Mouse (Mus musculus) MEL (cell line): ENCODE results near the gene Fancc. TPM values are rescaled to one million over a fixed set of nuclear protein-coding genes. Genes with fewer than 3 reads are reported as not detected.

Experiments used
- DNase-seq: peaks from one replicate; pipeline ENCODE4 v3.0.0; 2011; ENCODE audit warnings: low read depth, low spot score
- H3K27ac ChIP-seq: 2 replicates; pipeline ENCODE4 v1.5.1; 2012; ENCODE audit warnings: low read depth, mild to moderate bottlenecking, control low read depth, low read length, moderate library complexity; ENCODE audit not compliant: control insufficient read depth
- H3K27me3 ChIP-seq, 2 experiments: fragments of 150-350 bp in 1 of 2; sonication (generic) in 1 of 2; 2 replicates each; pipeline ENCODE4 v1.6.1; 2012; ENCODE audit warnings: low read length in 2 of 2, mild to moderate bottlenecking in 2 of 2, improper control_type of control experiment in 1 of 2, moderate library complexity in 1 of 2; ENCODE audit not compliant: insufficient read depth in 2 of 2, control insufficient read depth in 1 of 2
- H3K36me3 ChIP-seq, 2 experiments: 2 replicates each; pipeline ENCODE4 v1.6.1; 2012 to 2014; ENCODE audit warnings: low read length in 2 of 2, improper control_type of control experiment in 1 of 2, inconsistent platforms in 1 of 2, mild to moderate bottlenecking in 1 of 2; ENCODE audit not compliant: insufficient read depth in 2 of 2, control insufficient read depth in 1 of 2
- H3K4me1 ChIP-seq, 2 experiments: fragments of 150-350 bp in 1 of 2; sonication (generic) in 1 of 2; 2 replicates each; pipeline ENCODE4 v1.6.1; 2012; ENCODE audit warnings: low read length in 2 of 2, improper control_type of control experiment in 1 of 2, mild to moderate bottlenecking in 1 of 2; ENCODE audit not compliant: insufficient read depth in 2 of 2, control insufficient read depth in 1 of 2
- H3K4me3 ChIP-seq, 2 experiments: fragments of 150-350 bp in 1 of 2; sonication (generic) in 1 of 2; 2 replicates each; pipeline ENCODE4 v1.5.1; 2012; ENCODE audit warnings: low read depth in 2 of 2, low read length in 2 of 2, mild to moderate bottlenecking in 2 of 2, moderate library complexity in 2 of 2, control low read depth in 1 of 2, improper control_type of control experiment in 1 of 2; ENCODE audit not compliant: control insufficient read depth in 1 of 2, insufficient read depth in 1 of 2
- H3K79me2 ChIP-seq: 2 replicates; pipeline ENCODE4 v1.6.1; 2012; ENCODE audit warnings: mild to moderate bottlenecking, low read length, moderate library complexity; ENCODE audit not compliant: control insufficient read depth, poor library complexity, insufficient read depth
- H3K9ac ChIP-seq: 2 replicates; pipeline ENCODE4 v1.6.1; 2012; ENCODE audit warnings: low read depth, mild to moderate bottlenecking, control low read depth, low read length, moderate library complexity; ENCODE audit not compliant: control insufficient read depth, poor library complexity, severe bottlenecking
- H3K9me3 ChIP-seq: fragments of 150-350 bp; sonication (generic); replicated peaks from 2 replicates; pipeline ENCODE4 v1.6.1; 2012; ENCODE audit warnings: mild to moderate bottlenecking, low read length, improper control_type of control experiment, moderate library complexity; ENCODE audit not compliant: insufficient read depth
- BHLHE40 ChIP-seq: IDR thresholded peaks from 2 replicates; pipeline ENCODE4 v1.6.1; 2012; ENCODE audit warnings: low read depth, mild to moderate bottlenecking, inconsistent platforms, low read length, improper control_type of control experiment, borderline replicate concordance
- CHD2 ChIP-seq: IDR thresholded peaks from 2 replicates; pipeline ENCODE4 v1.6.1; 2011; ENCODE audit warnings: low read length, improper control_type of control experiment
- E2F4 ChIP-seq: IDR thresholded peaks from 2 replicates; pipeline ENCODE4 v1.6.1; 2011; ENCODE audit warnings: low read depth, low read length, improper control_type of control experiment, borderline replicate concordance
- EP300 ChIP-seq, 2 experiments: IDR thresholded peaks; 2 replicates each; pipeline ENCODE4 v1.6.1; 2011; ENCODE audit warnings: improper control_type of control experiment in 2 of 2, low read length in 2 of 2, low read depth in 1 of 2, mild to moderate bottlenecking in 1 of 2
- GABPA ChIP-seq: IDR thresholded peaks from 2 replicates; pipeline ENCODE4 v1.6.1; 2012; ENCODE audit warnings: low read depth, mild to moderate bottlenecking, inconsistent platforms, low read length, improper control_type of control experiment, moderate library complexity
- JUND ChIP-seq: IDR thresholded peaks from 2 replicates; pipeline ENCODE4 v1.6.1; 2011; ENCODE audit warnings: low read depth, mild to moderate bottlenecking, improper control_type of control experiment, low read length
- MAFK ChIP-seq: IDR thresholded peaks from 2 replicates; pipeline ENCODE4 v1.6.1; 2011; ENCODE audit warnings: low read depth, mild to moderate bottlenecking, low read length, improper control_type of control experiment, borderline replicate concordance
- MAX ChIP-seq: IDR thresholded peaks from 2 replicates; pipeline ENCODE4 v1.6.1; 2011; ENCODE audit warnings: low read length, improper control_type of control experiment
- MAZ ChIP-seq: IDR thresholded peaks from 2 replicates; pipeline ENCODE4 v1.6.1; 2012; ENCODE audit warnings: low read depth, mild to moderate bottlenecking, inconsistent platforms, low read length, improper control_type of control experiment
- MEF2A ChIP-seq: IDR thresholded peaks from 2 replicates; pipeline ENCODE4 v1.6.1; 2014; ENCODE audit warnings: low read depth, mild to moderate bottlenecking, inconsistent platforms, low read length, improper control_type of control experiment; ENCODE audit not compliant: poor library complexity, insufficient replicate concordance, severe bottlenecking; ENCODE audit errors: extremely low read depth
- NELFE ChIP-seq: IDR thresholded peaks from 2 replicates; pipeline ENCODE4 v1.6.1; 2011; ENCODE audit warnings: low read depth, low read length, improper control_type of control experiment
- NRF1 ChIP-seq: IDR thresholded peaks from 2 replicates; pipeline ENCODE4 v1.6.1; 2014; ENCODE audit warnings: low read depth, mild to moderate bottlenecking, inconsistent platforms, low read length, improper control_type of control experiment, moderate library complexity; ENCODE audit not compliant: poor library complexity, insufficient read depth, severe bottlenecking
- POLR2A ChIP-seq, 2 experiments: IDR thresholded peaks; 2 replicates each; pipeline ENCODE4 v1.6.1; 2011 to 2012; ENCODE audit warnings: low read length in 2 of 2, mild to moderate bottlenecking in 2 of 2, control low read depth in 1 of 2, improper control_type of control experiment in 1 of 2, low read depth in 1 of 2, moderate library complexity in 1 of 2; ENCODE audit not compliant: control insufficient read depth in 1 of 2, insufficient read depth in 1 of 2, poor library complexity in 1 of 2
- POLR2AphosphoS5 ChIP-seq: IDR thresholded peaks from 2 replicates; pipeline ENCODE4 v1.6.1; 2012; ENCODE audit warnings: low read depth, borderline replicate concordance, mild to moderate bottlenecking, inconsistent platforms, low read length, moderate library complexity, mixed read lengths
- RAD21 ChIP-seq: IDR thresholded peaks from 2 replicates; pipeline ENCODE4 v1.6.1; 2011; ENCODE audit warnings: mild to moderate bottlenecking, low read depth, low read length, improper control_type of control experiment
- SIN3A ChIP-seq: IDR thresholded peaks from 2 replicates; pipeline ENCODE4 v1.6.1; 2012; ENCODE audit warnings: low read length, improper control_type of control experiment, inconsistent platforms
- TAL1 ChIP-seq: IDR thresholded peaks from 2 replicates; pipeline ENCODE4 v1.6.1; 2012; ENCODE audit warnings: mild to moderate bottlenecking, inconsistent platforms, low read length, moderate library complexity, mixed read lengths
- TBP ChIP-seq: IDR thresholded peaks from 2 replicates; pipeline ENCODE4 v1.8.0; 2011; ENCODE audit warnings: low read depth, low read length, improper control_type of control experiment
- TCF12 ChIP-seq: IDR thresholded peaks from 2 replicates; pipeline ENCODE4 v1.6.1; 2014; ENCODE audit warnings: low read depth, mild to moderate bottlenecking, inconsistent platforms, low read length, improper control_type of control experiment, moderate library complexity
- UBTF ChIP-seq: IDR thresholded peaks from 2 replicates; pipeline ENCODE4 v1.6.1; 2012; ENCODE audit warnings: low read depth, mild to moderate bottlenecking, inconsistent platforms, low read length, improper control_type of control experiment, moderate library complexity, borderline replicate concordance; ENCODE audit not compliant: insufficient read depth
- ZKSCAN1 ChIP-seq: IDR thresholded peaks from 2 replicates; pipeline ENCODE4 v1.6.1; 2012; ENCODE audit warnings: low read depth, mild to moderate bottlenecking, inconsistent platforms, low read length, improper control_type of control experiment, moderate library complexity
- ZMIZ1 ChIP-seq: IDR thresholded peaks from 2 replicates; pipeline ENCODE4 v1.6.1; 2012; ENCODE audit warnings: low read depth, mild to moderate bottlenecking, inconsistent platforms, low read length, improper control_type of control experiment, moderate library complexity
- ZNF384 ChIP-seq: IDR thresholded peaks from 2 replicates; pipeline ENCODE4 v1.6.1; 2012; ENCODE audit warnings: low read depth, mild to moderate bottlenecking, inconsistent platforms, low read length, improper control_type of control experiment
- polyA plus RNA-seq, 2 experiments: library from polyadenylated mRNA; stranded (reverse) in 1 of 2; unstranded in 1 of 2; fragments of >175 nt in 1 of 2; fragments of >200 nt in 1 of 2; gene quantifications; 2 replicates each; pipeline versions ENCODE4 v1.2.1 to v1.2.4; 2012; ENCODE audit warnings: low replicate concordance in 2 of 2, low read depth in 1 of 2; ENCODE audit not compliant: insufficient read length in 2 of 2, insufficient read depth in 1 of 2, missing spikeins in 1 of 2
- total RNA-seq: library from RNA; depleted of rRNA; stranded (reverse); fragments of 300-350 nt; gene quantifications from 2 replicates; pipeline ENCODE4 v1.2.3, GENCODE M21; 2012

The Fancc gene
- total and polyA plus RNA-seq, 3 experiments = 4.0 to 5.5 TPM; not detected in 1

DNA sequence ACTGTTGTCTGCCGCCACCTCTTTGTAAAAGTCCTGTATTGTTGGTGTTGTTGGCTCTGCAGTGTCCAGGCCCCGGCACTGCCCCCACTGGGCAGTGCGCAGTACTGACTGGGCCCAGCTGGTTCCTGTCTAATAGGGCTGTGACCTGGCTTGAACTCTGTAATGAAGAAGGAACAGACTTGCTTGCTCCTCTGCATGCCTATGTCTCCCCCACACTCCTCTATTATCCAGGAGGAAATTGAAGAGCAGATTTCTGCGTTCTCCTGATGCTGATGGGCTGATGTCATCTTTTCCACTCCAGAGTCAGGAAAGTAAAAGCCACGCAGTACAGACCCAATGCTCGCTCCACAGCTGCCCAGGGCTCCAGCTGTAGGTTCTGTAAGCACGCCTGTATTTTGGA, 240.3 kb downstream of the Fancc start:
- H3K9me3 ChIP-seq = no peaks in the 10 kb centered on the region
- H3K4me3 ChIP-seq = no peak overlapping the region
- TF ChIP-seq MAFK = no peak
- no peak for TF ChIP-seq ZKSCAN1
- TF ChIP-seq EP300 (IDR thresholded peaks at IDR 0.05; ENCODE audit: low read depth in 1 of 2, low read length in 2 of 2) = no peak
- TF ChIP-seq UBTF = no peak
- no peak for TF ChIP-seq MAX
- no peak for TF ChIP-seq E2F4
- no peak for TF ChIP-seq RAD21
- no peak for TF ChIP-seq MAZ
- TF ChIP-seq NELFE = no peak
- no peak for TF ChIP-seq ZMIZ1
- TF ChIP-seq MEF2A = no peak
- no peak for TF ChIP-seq POLR2AphosphoS5
- no peak for TF ChIP-seq TBP
- TF ChIP-seq GABPA = no peak
- TF ChIP-seq TCF12 = no peak
- TF ChIP-seq CHD2 = no peak
- no peak overlapping the region for H3K9ac ChIP-seq
- H3K27me3 ChIP-seq = no peaks in the 10 kb centered on the region
- peaks cover 2% of the 10 kb centered on the region; the same call in 1 of the 2 replicates for H3K79me2 ChIP-seq
- no peak for DNase-seq
- H3K27ac ChIP-seq = no peak overlapping the region
- H3K4me1 ChIP-seq = peaks cover 2 to 17% of the 10 kb centered on the region in 2 experiments; a peak in 3 of 4 replicates
- H3K36me3 ChIP-seq = peaks cover 0 to 17% of the 10 kb centered on the region in 2 experiments; a peak in 2 of 4 replicates

DNA sequence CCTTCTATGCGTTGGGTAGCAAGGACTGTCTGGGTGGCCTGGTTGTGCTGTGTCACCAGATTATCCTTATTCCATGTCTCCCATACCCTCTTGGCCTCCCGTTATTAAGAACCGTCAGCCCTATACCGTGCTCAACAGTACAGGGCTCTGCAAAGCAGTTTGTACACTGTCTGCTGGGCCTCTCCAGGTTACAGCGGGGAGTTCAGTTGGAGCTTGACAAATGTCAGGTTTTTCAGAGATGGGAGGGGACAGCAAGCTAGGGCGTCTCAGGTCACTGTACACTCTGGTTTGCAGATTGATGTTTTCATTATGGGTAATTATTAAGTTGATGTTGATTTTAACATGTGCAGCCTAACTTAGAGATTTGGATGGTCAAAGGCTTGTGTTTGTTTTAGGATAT, 240.9 kb downstream of the Fancc start:
- peaks cover 2% of the 10 kb centered on the region; the same call in 1 of the 2 replicates for H3K79me2 ChIP-seq
- no peak overlapping the region for H3K9ac ChIP-seq
- DNase-seq = no peak
- no peak overlapping the region for H3K4me3 ChIP-seq
- H3K27me3 ChIP-seq = no peaks in the 10 kb centered on the region
- TF ChIP-seq ZMIZ1 = no peak
- no peak for TF ChIP-seq MEF2A
- no peak for TF ChIP-seq RAD21
- TF ChIP-seq JUND = no peak
- TF ChIP-seq NELFE = no peak
- TF ChIP-seq BHLHE40 = no peak
- no peak for TF ChIP-seq ZKSCAN1
- no peak for TF ChIP-seq TCF12
- TF ChIP-seq TAL1 = no peak
- no peak for TF ChIP-seq POLR2A (IDR thresholded peaks at IDR 0.05; ENCODE audit: control insufficient read depth in 1 of 2, insufficient read depth in 1 of 2, low read depth in 1 of 2, low read length in 2 of 2, poor library complexity in 1 of 2)
- no peak for TF ChIP-seq MAFK
- no peak for TF ChIP-seq MAX
- no peak for TF ChIP-seq SIN3A
- TF ChIP-seq NRF1 = no peak
- TF ChIP-seq POLR2AphosphoS5 = no peak
- no peak for TF ChIP-seq ZNF384
- TF ChIP-seq TBP = no peak
- no peak for TF ChIP-seq MAZ
- no peaks in the 10 kb centered on the region for H3K9me3 ChIP-seq
- H3K36me3 ChIP-seq = peaks cover 0 to 17% of the 10 kb centered on the region in 2 experiments; a peak in 2 of 4 replicates
- peaks cover 2 to 17% of the 10 kb centered on the region in 2 experiments; a peak in 3 of 4 replicates for H3K4me1 ChIP-seq
- H3K27ac ChIP-seq = no peak overlapping the region
